ENCODE assay signal across 23 mouse cellular contexts in genomic region chr14:46258551-46258950, GRCm38 (mm10).
DNase-seq lines count a peak whose midpoint lies in the region; ATAC-seq and TF ChIP-seq lines count a peak whose summit lies in the region.
"Had no signal": no experiment of that assay in that cellular context is flagged by ENCODE, and none has a peak within 500 bp of the region (broad histone marks: within the 10 kb centered on the region; RNA-seq: fewer than 3 reads in every experiment).

No protein-coding gene starts in this region.

- peak; percentile 67 for DNase-seq in kidney, adult 2 months
- DNase-seq in kidney, adult 11 months, result no peak
- DNase-seq in liver, postnatal 0 days, result no peak
- DNase-seq in liver, result no peak
- peak; percentile 31 for DNase-seq in yolk sac, embryonic 10.5 days (ENCODE audit: low spot score)
- DNase-seq: adrenal gland, adult 8-10 months; adrenal gland, postnatal 25 days; cerebellum, adult 11-12 months; cerebellum, adult 8-10 months; cerebellum, postnatal 14 days; gastrocnemius, postnatal 10 days; gastrocnemius, postnatal 36 days; heart, adult 2 months; heart, postnatal 14 days; heart, postnatal 4 days had no signal

- no peak overlapping the region for H3K4me3 ChIP-seq in kidney, adult 2 months (ENCODE audit: insufficient read depth, low read depth, low read length)
- no peak overlapping the region for H3K4me3 ChIP-seq in kidney, embryonic 16.5 days (ENCODE audit: low read length)
- H3K4me3 ChIP-seq in kidney, embryonic 14.5 days (ENCODE audit: low read length), result no peak overlapping the region
- no peak overlapping the region for H3K4me3 ChIP-seq in liver, postnatal 0 days (ENCODE audit: low read depth, low read length)
- H3K4me3 ChIP-seq: forebrain, embryonic 10.5 days; forebrain, embryonic 13.5 days; heart, adult 2 months; heart, embryonic 10.5 days; heart, embryonic 13.5 days had no signal

- WGBS in kidney, adult 2 months, result 34% methylated on average over 7 of the region's 7 CpGs
- WGBS in kidney, embryonic 16.5 days, result 46% methylated on average over 7 of the region's 7 CpGs
- 49% methylated on average over 7 of the region's 7 CpGs for WGBS in kidney, embryonic 14.5 days
- WGBS in liver, postnatal 0 days (ENCODE audit: insufficient replicate concordance), result 54% methylated on average over 7 of the region's 7 CpGs

- H3K9me3 ChIP-seq in kidney, embryonic 16.5 days (ENCODE audit: low read length), result no peaks in the 10 kb centered on the region
- no peaks in the 10 kb centered on the region for H3K9me3 ChIP-seq in kidney, embryonic 14.5 days (ENCODE audit: control insufficient read depth, low read length)
- no peaks in the 10 kb centered on the region for H3K9me3 ChIP-seq in liver, postnatal 0 days (ENCODE audit: low read length)
- H3K9me3 ChIP-seq: forebrain, embryonic 10.5 days; forebrain, embryonic 13.5 days; heart, embryonic 10.5 days; heart, embryonic 13.5 days had no signal

- H3K4me2 ChIP-seq in kidney, embryonic 16.5 days (replicated peaks; ENCODE audit: low read depth, low read length), result no peak overlapping the region
- no peak overlapping the region for H3K4me2 ChIP-seq in kidney, embryonic 14.5 days (replicated peaks; ENCODE audit: low read depth, low read length)
- H3K4me2 ChIP-seq in liver, postnatal 0 days (ENCODE audit: low read depth, low read length), result no peak overlapping the region; the same call in 1 of the 2 replicates
- H3K4me2 ChIP-seq: forebrain, embryonic 13.5 days; heart, embryonic 13.5 days had no signal

- TF ChIP-seq EP300 in liver, postnatal 0 days (IDR thresholded peaks at IDR 0.05; ENCODE audit: low read depth), result no peak

- no peak for TF ChIP-seq CTCF in kidney, adult 2 months (conservative IDR thresholded peaks at IDR 0.05; ENCODE audit: insufficient read depth, insufficient read length, low read depth, low read length)
- TF ChIP-seq CTCF in liver, postnatal 0 days (IDR thresholded peaks at IDR 0.05; ENCODE audit: low read depth), result no peak

- no peaks in the 10 kb centered on the region for H3K36me3 ChIP-seq in kidney, adult 2 months (ENCODE audit: control insufficient read depth, insufficient read depth, low read length)
- no peaks in the 10 kb centered on the region for H3K36me3 ChIP-seq in kidney, embryonic 16.5 days (ENCODE audit: insufficient read depth, low read length)
- H3K36me3 ChIP-seq in kidney, embryonic 14.5 days (ENCODE audit: control insufficient read depth, insufficient read depth, low read length), result no peaks in the 10 kb centered on the region
- H3K36me3 ChIP-seq in liver, postnatal 0 days (replicated peaks; ENCODE audit: insufficient read depth, low read length), result no peaks in the 10 kb centered on the region
- H3K36me3 ChIP-seq: forebrain, embryonic 10.5 days; heart, embryonic 10.5 days; heart, embryonic 13.5 days had no signal

- peaks cover 24% of the 10 kb centered on the region for H3K4me1 ChIP-seq in kidney, adult 2 months (ENCODE audit: control insufficient read depth, insufficient read depth, low read length)
- 0 out of 2 replicates have a peak, but pooled peaks cover 5% of the 10 kb centered on the region for H3K4me1 ChIP-seq in kidney, embryonic 16.5 days (ENCODE audit: insufficient read depth, low read length)
- H3K4me1 ChIP-seq in kidney, embryonic 14.5 days (ENCODE audit: control insufficient read depth, insufficient read depth, low read length), result no peaks in the 10 kb centered on the region
- H3K4me1 ChIP-seq in liver, postnatal 0 days (ENCODE audit: insufficient read depth), result peaks cover 5% of the 10 kb centered on the region
- H3K4me1 ChIP-seq: forebrain, embryonic 13.5 days had no signal

- H3K27ac ChIP-seq in kidney, adult 2 months (ENCODE audit: insufficient read depth, low read depth, low read length), result peak overlapping the region; percentile 79
- peak overlapping the region; percentile 80; the same call in 1 of the 2 replicates for H3K27ac ChIP-seq in kidney, embryonic 16.5 days (ENCODE audit: low read length)
- no peak overlapping the region for H3K27ac ChIP-seq in kidney, embryonic 14.5 days (ENCODE audit: low read depth, low read length)
- H3K27ac ChIP-seq in liver, postnatal 0 days (ENCODE audit: low read depth), result peak overlapping the region; percentile 66
- H3K27ac ChIP-seq: forebrain, embryonic 10.5 days; forebrain, embryonic 13.5 days; heart, adult 2 months; heart, embryonic 10.5 days; heart, embryonic 13.5 days had no signal

- H3K9ac ChIP-seq in kidney, embryonic 16.5 days (replicated peaks; ENCODE audit: low read length), result no peak overlapping the region
- H3K9ac ChIP-seq in kidney, embryonic 14.5 days (ENCODE audit: low read depth, low read length), result no peak overlapping the region
- H3K9ac ChIP-seq in liver, postnatal 0 days (replicated peaks), result no peak overlapping the region
- H3K9ac ChIP-seq: forebrain, embryonic 13.5 days; heart, embryonic 13.5 days had no signal

- no peak for TF ChIP-seq POLR2A in kidney, adult 2 months (IDR thresholded peaks at IDR 0.05; ENCODE audit: low read depth, low read length)

- ATAC-seq in kidney, embryonic 16.5 days (ENCODE audit: low FRiP score, low TSS enrichment), result no peak
- ATAC-seq in kidney, embryonic 14.5 days (ENCODE audit: low FRiP score, low TSS enrichment), result no peak
- no peak for ATAC-seq in liver, postnatal 0 days
- ATAC-seq: activated CD4-positive, CD25-positive, alpha-beta regulatory T cell, adult 4 months; forebrain, embryonic 13.5 days; forebrain, embryonic 16.5 days had no signal

- no peaks in the 10 kb centered on the region for H3K27me3 ChIP-seq in kidney, adult 2 months (replicated peaks; ENCODE audit: control insufficient read depth, insufficient read depth, low read length)
- H3K27me3 ChIP-seq in kidney, embryonic 16.5 days (ENCODE audit: insufficient read depth, low read length), result no peaks in the 10 kb centered on the region
- H3K27me3 ChIP-seq in kidney, embryonic 14.5 days (ENCODE audit: control insufficient read depth, insufficient read depth, low read length), result no peaks in the 10 kb centered on the region
- H3K27me3 ChIP-seq in liver, postnatal 0 days (ENCODE audit: insufficient read depth, low read length), result no peaks in the 10 kb centered on the region
- H3K27me3 ChIP-seq: forebrain, embryonic 13.5 days; heart, embryonic 13.5 days had no signal

Comparison
In these comparisons a context has a peak if more than half of its experiments do, and no peak if none do; other contexts are left out.
1. DNase-seq: peak in kidney, adult 2 months (single experiment) and yolk sac, embryonic 10.5 days (single experiment); none in kidney, adult 11 months (single experiment), liver, postnatal 0 days (single experiment) and liver (single experiment).